Mouse (Mus musculus) neural tube, embryonic 14.5 days (tissue): ENCODE measurements around the gene Hspa1a. TPM values are rescaled to one million over a fixed set of nuclear protein-coding genes. Genes with fewer than 3 reads are reported as not detected.
"Not testable (repeated sequence)": the region's sequence is repeated elsewhere in the genome, so short reads cannot be mapped to it uniquely, and the experiment has no call there.

Experiments used
- ATAC-seq: fragments of 200-750 bp; cut with Nextera tagmentation; 2 replicates; pipeline ENCODE4 v1.8.0; 2017; ENCODE audit warnings: low read depth, mild to moderate bottlenecking, moderate TSS enrichment, moderate library complexity
- H3K27ac ChIP-seq: fragments of 300-500 bp; sonication (generic); 2 replicates; pipeline ENCODE4 v1.5.1; 2014; ENCODE audit warnings: low read depth, mild to moderate bottlenecking, control low read depth, low read length, moderate library complexity, mixed read lengths
- H3K27me3 ChIP-seq: fragments of 300-500 bp; sonication (generic); 2 replicates; pipeline ENCODE4 v1.6.1; 2014; ENCODE audit warnings: low read length; ENCODE audit not compliant: control insufficient read depth, insufficient read depth
- H3K36me3 ChIP-seq: fragments of 300-500 bp; sonication (generic); 2 replicates; pipeline ENCODE4 v1.6.1; 2014; ENCODE audit warnings: low read length, mixed read lengths; ENCODE audit not compliant: control insufficient read depth, insufficient read depth
- H3K4me1 ChIP-seq: fragments of 300-500 bp; sonication (generic); 2 replicates; pipeline ENCODE4 v1.6.1; 2014; ENCODE audit warnings: low read length; ENCODE audit not compliant: control insufficient read depth, insufficient read depth
- H3K4me2 ChIP-seq: fragments of 300-500 bp; sonication (generic); 2 replicates; pipeline ENCODE4 v1.6.1; 2014; ENCODE audit warnings: mild to moderate bottlenecking, low read depth, low read length, control low read depth
- H3K4me3 ChIP-seq: fragments of 300-500 bp; sonication (generic); 2 replicates; pipeline ENCODE4 v1.5.1; 2014; ENCODE audit warnings: low read depth, low read length, control low read depth, mixed read lengths
- H3K9ac ChIP-seq: fragments of 300-500 bp; sonication (generic); replicated peaks from 2 replicates; pipeline ENCODE4 v1.6.1; 2014; ENCODE audit warnings: low read depth, mild to moderate bottlenecking, control low read depth, low read length, mixed read lengths
- H3K9me3 ChIP-seq: fragments of 300-500 bp; sonication (generic); 2 replicates; pipeline ENCODE4 v1.6.1; 2016; ENCODE audit warnings: low read length; ENCODE audit not compliant: control insufficient read depth
- WGBS: fragments of 180-500 bp; shearing (Covaris S2); extraction: QIAGEN DNeasy Blood & Tissue Kit; methylation state at CpG from one replicate; pipeline ENCODE4 v1.1.7; 2014; 5-methylcytosine and 5-hydroxymethylcytosine counted together
- polyA plus RNA-seq: library from polyadenylated mRNA; unstranded; fragments of >200 nt; fragmentation: Nextera tagmentation; extraction: Ambion mirVana; gene quantifications from 2 replicates; pipeline ENCODE4 v1.2.1, GENCODE M21; 2014

The Hspa1a gene
- polyA plus RNA-seq, 1 experiment from 2014 or later = 7.6 TPM

DNA sequence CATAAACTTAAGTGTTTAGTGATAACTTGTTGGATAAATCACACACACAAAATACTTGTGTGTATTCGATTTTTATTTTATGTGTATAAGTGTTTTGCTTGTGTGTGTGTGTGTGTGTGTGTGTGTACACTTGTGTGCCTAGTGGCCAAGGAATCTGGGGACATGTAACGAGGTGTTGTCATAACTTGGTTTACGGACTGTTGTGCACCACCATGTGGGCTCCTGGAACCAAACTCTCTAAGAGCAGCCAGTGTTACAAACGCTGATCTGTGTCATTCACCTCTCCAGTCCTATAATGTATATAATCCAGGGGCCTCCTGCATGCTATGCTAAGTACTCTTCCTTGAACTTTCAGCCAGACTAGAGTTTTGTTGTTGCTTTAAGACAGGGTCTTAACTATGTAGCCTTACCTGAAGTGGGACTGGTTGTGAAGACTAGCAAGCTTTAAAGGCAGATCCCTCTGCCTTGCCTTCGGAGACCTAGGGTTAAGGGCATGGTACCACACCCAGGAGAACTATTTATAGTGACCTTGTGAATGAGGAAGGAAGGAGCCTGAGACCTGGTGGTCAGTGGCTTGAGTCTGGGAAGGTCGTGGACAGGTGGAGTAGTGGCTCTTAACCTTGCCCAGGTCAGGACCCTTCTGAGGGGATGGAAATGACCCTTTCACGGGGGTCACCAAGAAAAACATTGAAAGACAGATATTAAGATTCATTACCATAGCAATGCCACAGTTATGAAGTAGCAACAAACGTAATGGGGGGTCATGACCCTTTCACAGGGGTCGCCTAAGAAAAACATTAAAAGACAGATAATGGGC lies 31.3 kb upstream of the Hspa1a start:
- ATAC-seq = no peak
- WGBS = 82% methylated on average over 9 of the region's 9 CpGs
- H3K4me3 ChIP-seq = no peak overlapping the region
- H3K9ac ChIP-seq = no peak overlapping the region; the same call in 1 of the 2 replicates
- no peak overlapping the region for H3K4me2 ChIP-seq
- peaks cover 17% of the 10 kb centered on the region for H3K4me1 ChIP-seq
- no peak overlapping the region for H3K27ac ChIP-seq
- H3K27me3 ChIP-seq = no peaks in the 10 kb centered on the region
- peaks cover 20% of the 10 kb centered on the region; the same call in 1 of the 2 replicates for H3K36me3 ChIP-seq
- H3K9me3 ChIP-seq = no peaks in the 10 kb centered on the region

GRCm38 (mm10) chr17:35002153-35002865 lies 30.4 kb upstream of the Hspa1a start:
- Histone ChIP-seq H3K4me2 (peak overlapping the region; percentile 99), H3K9me3 (no peaks in the 10 kb centered on the region), H3K36me3 (peaks cover 15% of the 10 kb centered on the region; the same call in 1 of the 2 replicates), H3K27me3 (no peaks in the 10 kb centered on the region), H3K4me3 (peak overlapping the region; percentile 70), H3K4me1 (peaks cover 17% of the 10 kb centered on the region), H3K9ac (peak overlapping the region; percentile 91; the same call in 1 of the 2 replicates), H3K27ac (no peak overlapping the region)
- no peak for ATAC-seq
- 13% methylated on average over 12 of the region's 12 CpGs for WGBS

GRCm38 (mm10) chr17:35001452-35002152 lies 29.6 kb upstream of the Hspa1a start:
- Histone ChIP-seq H3K9ac (peak overlapping the region; percentile 91), H3K4me1 (peaks cover 17% of the 10 kb centered on the region), H3K9me3 (no peaks in the 10 kb centered on the region), H3K4me2 (peak overlapping the region; percentile 99), H3K27ac (peak overlapping the region; percentile 97), H3K36me3 (peaks cover 14% of the 10 kb centered on the region; the same call in 1 of the 2 replicates), H3K4me3 (peak overlapping the region; percentile 70), H3K27me3 (no peaks in the 10 kb centered on the region)
- ATAC-seq = no peak
- under 1% methylated on average over 35 of the region's 35 CpGs for WGBS

DNA sequence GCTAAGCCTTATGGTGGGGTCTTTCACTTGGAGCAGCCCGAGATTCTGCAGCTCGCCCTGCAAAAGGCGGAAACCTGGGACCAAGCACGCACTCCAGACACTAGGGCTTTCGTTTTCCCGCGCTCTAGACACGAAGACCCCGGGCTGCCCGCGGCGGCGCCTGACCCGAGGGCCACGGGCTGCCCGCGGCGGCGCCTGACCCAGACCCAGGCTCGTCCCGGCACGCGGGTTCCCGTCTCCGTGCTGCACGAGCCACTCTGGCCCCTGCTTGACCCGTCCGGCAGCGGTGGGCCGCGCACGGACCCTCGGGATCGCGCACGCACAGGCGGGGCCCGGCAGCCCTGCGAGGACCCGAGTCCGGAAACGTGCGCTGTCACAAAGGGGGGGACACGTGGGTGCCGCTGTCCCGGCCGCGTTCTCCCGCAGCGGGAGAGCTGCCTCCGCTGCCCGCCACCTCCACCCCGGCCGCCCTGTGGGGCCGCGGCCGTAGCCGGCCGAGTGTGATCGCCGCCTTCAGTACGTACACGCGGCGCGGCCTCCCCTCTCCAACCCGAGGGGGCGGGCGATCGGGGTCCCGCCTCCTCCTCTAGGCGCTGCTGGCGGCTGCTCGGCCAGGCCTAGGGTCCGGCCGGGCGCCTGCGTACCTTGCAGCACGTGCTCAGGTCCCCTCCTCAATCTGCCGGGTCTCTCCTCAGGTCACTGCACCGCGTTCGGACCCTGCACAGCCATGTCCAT lies 28.9 kb upstream of the Hspa1a start, which contains the start of gene Vars:
TSS of gene Vars (plus strand) at position 271 of the 735 bp plus-strand sequence.
- under 1% methylated on average over 75 of the region's 83 CpGs for WGBS

GRCm38 (mm10) chr17:34999871-35000716 lies 28.1 kb upstream of the Hspa1a start:
- H3K4me2 ChIP-seq = peak overlapping the region; percentile 99
- H3K36me3 ChIP-seq, H3K27ac ChIP-seq, H3K9ac ChIP-seq, H3K9me3 ChIP-seq, ATAC-seq, H3K27me3 ChIP-seq: not testable (repeated sequence)
- peak overlapping the region; percentile 70 for H3K4me3 ChIP-seq
- 26% methylated on average over 29 of the region's 32 CpGs for WGBS
- H3K4me1 ChIP-seq = peaks cover 17% of the 10 kb centered on the region

More for the DNA sequence above, 28.9 kb upstream of the Hspa1a start, which contains the start of gene Vars:
- H3K27ac ChIP-seq = peak within 1 kb of the TSS; percentile 97
- H3K4me2 ChIP-seq = peak within 1 kb of the TSS; percentile 99
- H3K9ac ChIP-seq = peak within 1 kb of the TSS; percentile 91
- no peaks in the 10 kb centered on the region for H3K27me3 ChIP-seq
- ATAC-seq = peak; percentile 94
- peak within 1 kb of the TSS; percentile 70 for H3K4me3 ChIP-seq
- no peaks in the 10 kb centered on the region for H3K9me3 ChIP-seq
- peaks cover 17% of the 10 kb centered on the region for H3K4me1 ChIP-seq
- H3K36me3 ChIP-seq = peaks cover 12% of the 10 kb centered on the region; the same call in 1 of the 2 replicates

GRCm38 (mm10) chr17:34998526-34999430 lies 26.8 kb upstream of the Hspa1a start:
- Histone ChIP-seq H3K4me3 (no peak overlapping the region), H3K4me2 (no peak overlapping the region), H3K36me3 (no peaks in the 10 kb centered on the region), H3K27me3 (no peaks in the 10 kb centered on the region), H3K27ac (no peak overlapping the region), H3K9me3 (no peaks in the 10 kb centered on the region), H3K9ac (no peak overlapping the region), H3K4me1 (peaks cover 17% of the 10 kb centered on the region)
- 93% methylated on average over 15 of the region's 15 CpGs for whole genome bisulfite sequencing
- no peak for ATAC-seq

DNA sequence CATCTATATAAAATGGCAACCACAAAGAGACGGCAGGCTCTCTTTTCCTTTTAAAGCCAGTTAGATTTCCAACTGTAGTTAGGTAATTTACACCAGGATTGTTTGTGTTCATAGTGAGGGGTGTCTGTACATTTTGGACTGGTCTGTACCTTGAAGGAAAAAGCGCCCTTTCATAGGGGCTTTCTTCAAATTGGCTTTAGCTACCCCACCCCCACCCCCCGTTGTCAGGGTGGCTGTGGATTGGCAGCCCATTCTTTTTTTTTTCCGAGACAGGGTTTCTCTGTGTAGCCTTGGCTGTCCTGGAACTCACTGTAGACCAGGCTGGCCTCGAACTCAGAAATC lies 25.2 kb upstream of the Hspa1a start:
- no peak for ATAC-seq
- peaks cover 4% of the 10 kb centered on the region for H3K4me1 ChIP-seq
- no peak overlapping the region for H3K4me3 ChIP-seq
- H3K36me3 ChIP-seq = no peaks in the 10 kb centered on the region
- no peaks in the 10 kb centered on the region for H3K9me3 ChIP-seq
- H3K27me3 ChIP-seq = no peaks in the 10 kb centered on the region
- WGBS = 84% methylated on average over 5 of the region's 5 CpGs
- H3K9ac ChIP-seq = no peak overlapping the region
- no peak overlapping the region for H3K4me2 ChIP-seq
- H3K27ac ChIP-seq = no peak overlapping the region
